Mouse (Mus musculus): ENCODE results near the gene Proz.

DNA sequence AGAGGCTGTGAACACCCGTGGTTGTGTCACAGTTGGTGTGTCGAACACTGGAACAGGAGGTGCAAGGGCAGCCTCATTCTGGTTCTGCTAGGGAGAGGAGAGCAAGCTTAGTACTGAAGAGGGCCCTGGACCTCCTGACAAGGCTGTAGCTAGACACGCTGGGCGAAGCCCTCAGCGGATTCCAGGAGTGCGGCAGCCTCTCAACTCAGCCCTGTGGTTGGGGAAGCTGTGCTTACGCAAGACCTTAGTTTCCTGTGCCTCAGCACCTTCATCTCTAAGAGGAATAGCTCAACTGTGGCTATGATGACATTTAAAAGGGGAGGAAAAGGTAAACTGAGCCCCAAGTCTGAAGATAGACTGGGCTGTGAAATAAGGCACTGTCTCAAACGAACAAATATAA, 14.3 kb downstream of the Proz start:
- TF ChIP-seq POLR2A (IDR thresholded peaks at IDR 0.05; ENCODE audit: control insufficient read depth, extremely low read depth, insufficient read depth, low read length, poor library complexity) (no peak), CTCF (IDR thresholded peaks at IDR 0.05; ENCODE audit: borderline replicate concordance, control insufficient read depth, extremely low read depth, insufficient read depth, low read length, poor library complexity) (no peak)
